Mouse (Mus musculus): Measurements from ENCODE around the gene Col15a1. TPM values are rescaled to one million over a fixed set of nuclear protein-coding genes. Genes with fewer than 3 reads are reported as not detected.

The Col15a1 gene
- polyA plus RNA-seq, 1 experiment: 0.18 TPM

DNA sequence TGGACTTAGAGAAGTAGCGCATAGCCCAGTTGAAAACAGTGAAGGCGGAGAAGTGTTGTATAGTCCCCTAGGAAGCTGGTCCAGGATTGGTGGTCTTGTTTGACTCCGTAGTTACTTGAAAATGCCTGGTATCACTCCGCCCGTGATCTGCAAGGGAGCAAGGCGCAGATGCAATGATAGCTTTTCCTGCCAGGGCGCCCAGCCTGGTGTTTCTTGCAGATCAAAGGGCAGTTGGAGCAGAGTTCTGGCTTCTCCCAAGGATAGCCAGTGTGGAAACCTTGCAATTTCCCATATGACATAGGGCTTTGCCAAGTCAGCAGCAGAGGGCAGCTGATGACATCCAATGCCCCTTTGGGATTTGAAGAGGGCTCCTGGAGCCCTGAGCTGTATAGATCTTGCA is 1.5 kb downstream of the Col15a1 start:
- TF ChIP-seq MYOD1 (IDR thresholded peaks at IDR 0.05; ENCODE audit: control insufficient read depth in 1 of 3, insufficient read length in 2 of 3, low read depth in 2 of 3) (no peak), TCF12 (IDR thresholded peaks at IDR 0.05; ENCODE audit: insufficient read depth, poor library complexity, severe bottlenecking) (no peak), CEBPB (IDR thresholded peaks at IDR 0.05; ENCODE audit: insufficient read depth, poor library complexity, severe bottlenecking) (no peak), MYOG (IDR thresholded peaks at IDR 0.05; ENCODE audit: control insufficient read depth in 1 of 3, insufficient read depth in 1 of 3, insufficient read length in 2 of 3, low read depth in 2 of 3) (no peak), USF1 (IDR thresholded peaks at IDR 0.05; ENCODE audit: low read depth) (no peak)
- no peak overlapping the region for H3K4me2 ChIP-seq (ENCODE audit: low read depth)
- no peak overlapping the region for H3K4me3 ChIP-seq
- no peak overlapping the region for H3ac ChIP-seq (ENCODE audit: control insufficient read depth, insufficient read length)
- H3K36me3 ChIP-seq (ENCODE audit: control insufficient read depth, insufficient read depth): no peaks in the 10 kb centered on the region
- peaks cover 25% of the 10 kb centered on the region for H3K27me3 ChIP-seq (ENCODE audit: control insufficient read depth, insufficient read depth, insufficient read length)
- H3K79me2 ChIP-seq (ENCODE audit: control insufficient read depth, insufficient read depth): no peaks in the 10 kb centered on the region

DNA sequence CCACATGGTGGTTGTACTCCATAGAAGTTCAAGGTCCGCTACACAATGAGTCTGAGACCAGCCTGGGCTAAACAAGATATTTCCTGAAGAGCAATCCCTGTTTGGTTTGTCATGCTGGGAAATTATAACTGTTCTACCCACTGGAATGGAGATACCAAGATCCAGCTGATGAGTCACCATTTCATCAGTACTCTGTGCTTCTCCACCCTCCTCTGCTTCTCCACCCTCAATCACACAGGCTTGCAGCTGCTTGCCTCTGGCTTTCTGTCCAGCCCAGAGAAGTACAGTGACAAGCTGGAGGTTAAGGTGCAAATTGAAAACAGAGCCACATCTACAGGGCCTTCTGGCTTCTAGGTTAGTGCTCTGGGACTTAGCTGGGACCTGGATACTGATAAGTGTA is 10.9 kb downstream of the Col15a1 start:
- H3ac ChIP-seq (ENCODE audit: control insufficient read depth, insufficient read length): no peak overlapping the region

DNA sequence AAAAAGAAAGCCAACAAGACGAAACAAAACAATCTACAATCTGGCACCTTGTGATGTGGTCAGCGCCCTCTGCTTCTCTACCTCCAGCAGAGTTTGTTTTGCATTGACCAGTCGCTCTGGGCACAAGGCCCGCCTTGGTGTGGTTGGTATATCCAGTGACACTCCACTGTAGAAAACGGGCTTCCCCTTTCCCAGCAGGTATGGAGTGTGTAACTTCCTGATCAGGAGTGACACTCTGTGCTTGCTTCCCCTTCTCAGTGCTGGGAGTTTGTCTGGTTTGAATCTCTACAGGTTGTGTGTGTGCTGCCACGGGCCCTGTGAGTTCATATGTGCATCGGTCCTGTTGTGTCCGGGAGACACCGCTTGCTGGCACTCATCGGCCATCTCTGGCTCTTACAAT is 11.4 kb downstream of the Col15a1 start:
- H3K36me3 ChIP-seq (ENCODE audit: control insufficient read depth, insufficient read depth): no peaks in the 10 kb centered on the region
- TF ChIP-seq POLR2AphosphoS2 (IDR thresholded peaks at IDR 0.05; ENCODE audit: insufficient read length, low read depth): no peak
- H3K27me3 ChIP-seq (ENCODE audit: control insufficient read depth, insufficient read depth, insufficient read length): no peaks in the 10 kb centered on the region

More for the DNA sequence above, 10.9 kb downstream of the Col15a1 start:
- TF ChIP-seq CEBPB (IDR thresholded peaks at IDR 0.05; ENCODE audit: insufficient read depth, poor library complexity, severe bottlenecking) (no peak), TCF12 (IDR thresholded peaks at IDR 0.05; ENCODE audit: insufficient read depth, poor library complexity, severe bottlenecking) (no peak), E2F4 (IDR thresholded peaks at IDR 0.05; ENCODE audit: insufficient read depth) (no peak), MYOG (IDR thresholded peaks at IDR 0.05; ENCODE audit: control insufficient read depth in 1 of 3, insufficient read depth in 1 of 3, insufficient read length in 2 of 3, low read depth in 2 of 3) (no peak), POLR2A (IDR thresholded peaks at IDR 0.05; ENCODE audit: insufficient read length, low read depth) (no peak), TCF3 (IDR thresholded peaks at IDR 0.05; ENCODE audit: insufficient read length, low read depth) (no peak), USF1 (IDR thresholded peaks at IDR 0.05; ENCODE audit: low read depth) (no peak), MYOD1 (IDR thresholded peaks at IDR 0.05; ENCODE audit: control insufficient read depth in 1 of 3, insufficient read length in 2 of 3, low read depth in 2 of 3) (no peak), MAX (IDR thresholded peaks at IDR 0.05; ENCODE audit: low read depth) (no peak), REST (IDR thresholded peaks at IDR 0.05; ENCODE audit: insufficient read depth, insufficient read length) (no peak), POLR2AphosphoS2 (IDR thresholded peaks at IDR 0.05; ENCODE audit: insufficient read length, low read depth) (no peak), SRF (IDR thresholded peaks at IDR 0.05; ENCODE audit: control insufficient read depth, insufficient read length, low read depth) (no peak)
- Histone ChIP-seq H3K79me2 (ENCODE audit: control insufficient read depth, insufficient read depth) (no peaks in the 10 kb centered on the region), H3K27me3 (ENCODE audit: control insufficient read depth, insufficient read depth, insufficient read length) (no peaks in the 10 kb centered on the region), H3K36me3 (ENCODE audit: control insufficient read depth, insufficient read depth) (no peaks in the 10 kb centered on the region), H3K4me2 (ENCODE audit: low read depth) (no peak overlapping the region), H3K4me3 (no peak overlapping the region)

DNA sequence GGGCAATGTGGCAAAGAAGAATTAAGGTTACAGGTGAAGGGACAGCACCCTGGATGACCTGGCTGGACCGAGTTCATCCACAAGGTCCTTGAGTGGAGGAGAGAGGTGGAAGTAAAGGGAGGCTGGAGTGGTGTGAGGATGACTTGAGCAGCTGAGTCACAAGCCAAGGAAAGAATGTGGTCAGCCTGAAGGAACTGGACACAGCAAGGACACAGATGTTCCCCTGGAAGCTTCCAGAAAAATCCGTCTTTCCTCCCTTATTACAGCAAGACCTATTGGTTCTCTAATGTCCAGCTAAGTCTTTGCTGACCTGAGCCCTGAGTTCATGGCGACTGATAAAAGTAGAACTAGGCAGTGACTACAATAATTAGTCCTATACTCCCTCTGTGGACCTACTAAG is 12.6 kb downstream of the Col15a1 start:
- Histone ChIP-seq H3K36me3 (ENCODE audit: control insufficient read depth, insufficient read depth) (no peaks in the 10 kb centered on the region), H3K4me2 (ENCODE audit: low read depth) (no peak overlapping the region), H3K27me3 (ENCODE audit: control insufficient read depth, insufficient read depth, insufficient read length) (no peaks in the 10 kb centered on the region), H3K79me2 (ENCODE audit: control insufficient read depth, insufficient read depth) (no peaks in the 10 kb centered on the region), H3ac (ENCODE audit: control insufficient read depth, insufficient read length) (no peak overlapping the region), H3K4me3 (no peak overlapping the region)
- no peak for TF ChIP-seq TCF12 (IDR thresholded peaks at IDR 0.05; ENCODE audit: insufficient read depth, poor library complexity, severe bottlenecking)
- no peak for TF ChIP-seq E2F4 (IDR thresholded peaks at IDR 0.05; ENCODE audit: insufficient read depth)
- TF ChIP-seq USF1 (IDR thresholded peaks at IDR 0.05; ENCODE audit: low read depth): no peak
- no peak for TF ChIP-seq POLR2AphosphoS2 (IDR thresholded peaks at IDR 0.05; ENCODE audit: insufficient read length, low read depth)
- TF ChIP-seq TCF3 (IDR thresholded peaks at IDR 0.05; ENCODE audit: insufficient read length, low read depth): no peak
- TF ChIP-seq SRF (IDR thresholded peaks at IDR 0.05; ENCODE audit: control insufficient read depth, insufficient read length, low read depth): no peak
- no peak for TF ChIP-seq POLR2A (IDR thresholded peaks at IDR 0.05; ENCODE audit: insufficient read length, low read depth)
- no peak for TF ChIP-seq MYOG (IDR thresholded peaks at IDR 0.05; ENCODE audit: control insufficient read depth in 1 of 3, insufficient read depth in 1 of 3, insufficient read length in 2 of 3, low read depth in 2 of 3)
- no peak for TF ChIP-seq REST (IDR thresholded peaks at IDR 0.05; ENCODE audit: insufficient read depth, insufficient read length)
- TF ChIP-seq CEBPB (IDR thresholded peaks at IDR 0.05; ENCODE audit: insufficient read depth, poor library complexity, severe bottlenecking): no peak
- TF ChIP-seq MAX (IDR thresholded peaks at IDR 0.05; ENCODE audit: low read depth): no peak

More for the DNA sequence above, 11.4 kb downstream of the Col15a1 start:
- H3K79me2 ChIP-seq (ENCODE audit: control insufficient read depth, insufficient read depth): no peaks in the 10 kb centered on the region
- no peak overlapping the region for H3K4me2 ChIP-seq (ENCODE audit: low read depth)
- no peak overlapping the region for H3ac ChIP-seq (ENCODE audit: control insufficient read depth, insufficient read length)
- no peak overlapping the region for H3K4me3 ChIP-seq

DNA sequence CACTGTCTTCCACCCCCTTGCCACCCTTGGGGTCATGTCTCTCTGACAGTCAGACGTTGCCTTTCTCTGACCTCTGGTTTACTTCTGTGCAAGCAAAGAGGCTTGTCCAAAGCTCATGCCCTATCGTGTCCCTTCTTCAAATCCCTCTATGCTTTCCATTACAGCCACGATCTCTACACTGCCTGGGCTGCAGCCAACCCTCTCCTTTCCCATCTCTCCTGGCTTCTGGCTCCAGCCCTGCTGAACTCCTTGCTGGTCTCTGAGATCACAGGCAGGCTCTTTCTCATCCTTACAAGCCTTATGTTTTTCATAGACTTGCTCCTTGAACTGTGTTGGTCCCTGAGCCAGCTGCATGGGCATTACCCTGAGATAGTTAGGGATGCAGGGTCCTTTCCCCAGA is 14.2 kb downstream of the Col15a1 start:
- no peak overlapping the region for H3K4me3 ChIP-seq

More for the DNA sequence above, 14.2 kb downstream of the Col15a1 start:
- Histone ChIP-seq H3ac (ENCODE audit: control insufficient read depth, insufficient read length) (no peak overlapping the region), H3K27me3 (ENCODE audit: control insufficient read depth, insufficient read depth, insufficient read length) (peaks cover 4% of the 10 kb centered on the region), H3K36me3 (ENCODE audit: control insufficient read depth, insufficient read depth) (no peaks in the 10 kb centered on the region), H3K79me2 (ENCODE audit: control insufficient read depth, insufficient read depth) (no peaks in the 10 kb centered on the region), H3K4me2 (ENCODE audit: low read depth) (no peak overlapping the region)
- TF ChIP-seq CEBPB (IDR thresholded peaks at IDR 0.05; ENCODE audit: insufficient read depth, poor library complexity, severe bottlenecking): no peak
- no peak for TF ChIP-seq SRF (IDR thresholded peaks at IDR 0.05; ENCODE audit: control insufficient read depth, insufficient read length, low read depth)
- TF ChIP-seq POLR2A (IDR thresholded peaks at IDR 0.05; ENCODE audit: insufficient read length, low read depth): no peak
- no peak for TF ChIP-seq REST (IDR thresholded peaks at IDR 0.05; ENCODE audit: insufficient read depth, insufficient read length)
- no peak for TF ChIP-seq USF1 (IDR thresholded peaks at IDR 0.05; ENCODE audit: low read depth)
- no peak for TF ChIP-seq E2F4 (IDR thresholded peaks at IDR 0.05; ENCODE audit: insufficient read depth)
- no peak for TF ChIP-seq TCF12 (IDR thresholded peaks at IDR 0.05; ENCODE audit: insufficient read depth, poor library complexity, severe bottlenecking)
- TF ChIP-seq MYOD1 (IDR thresholded peaks at IDR 0.05; ENCODE audit: control insufficient read depth in 1 of 3, insufficient read length in 2 of 3, low read depth in 2 of 3): no peak
- TF ChIP-seq TCF3 (IDR thresholded peaks at IDR 0.05; ENCODE audit: insufficient read length, low read depth): no peak
- no peak for TF ChIP-seq MAX (IDR thresholded peaks at IDR 0.05; ENCODE audit: low read depth)
- no peak for TF ChIP-seq MYOG (IDR thresholded peaks at IDR 0.05; ENCODE audit: control insufficient read depth in 1 of 3, insufficient read depth in 1 of 3, insufficient read length in 2 of 3, low read depth in 2 of 3)
- TF ChIP-seq POLR2AphosphoS2 (IDR thresholded peaks at IDR 0.05; ENCODE audit: insufficient read length, low read depth): no peak

Measured in myocyte (in vitro differentiated cells).